Mouse (Mus musculus): ENCODE data around the gene Ybx2.

DNA sequence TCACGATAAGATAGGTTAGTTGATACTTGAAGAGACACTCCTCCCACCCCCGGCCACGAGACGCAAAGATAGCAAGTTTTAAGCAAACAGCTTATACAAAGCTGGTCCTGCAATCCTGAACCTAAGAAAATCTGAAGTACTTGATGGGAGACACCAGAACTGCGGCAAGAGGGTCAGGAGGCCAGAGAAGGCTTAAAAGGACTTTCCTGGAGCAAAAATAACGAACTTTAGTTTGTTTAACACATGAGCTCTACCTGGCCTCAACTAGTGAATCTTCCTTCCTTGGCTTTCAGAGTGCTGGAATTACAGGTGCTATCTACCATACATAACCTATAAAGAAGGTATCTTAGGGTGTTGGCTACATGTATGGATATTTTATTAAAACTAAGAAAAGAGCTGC is 915 bp upstream of the Ybx2 start:
- no peak for TF ChIP-seq CTCF (IDR thresholded peaks at IDR 0.05; ENCODE audit: low read depth, low read length)
- TF ChIP-seq POLR2A (IDR thresholded peaks at IDR 0.05; ENCODE audit: extremely low read depth, insufficient read depth, low read length), result no peak

Data from liver, adult 2 months (tissue).